Mouse (Mus musculus) megakaryocyte, embryonic 14.5 days (primary cell): ENCODE measurements around the gene Prdm1. TPM values are rescaled to one million over a fixed set of nuclear protein-coding genes. Genes with fewer than 3 reads are reported as not detected.

Source experiments
- H3K27me3 ChIP-seq: replicated peaks from 2 replicates; pipeline ENCODE3; 2012; ENCODE audit warnings: inconsistent platforms
- H3K36me3 ChIP-seq: replicated peaks from 2 replicates; pipeline ENCODE3; 2012; ENCODE audit warnings: low read length, inconsistent platforms, mixed read lengths
- H3K4me1 ChIP-seq: 2 replicates; pipeline ENCODE4 v1.6.1; 2012; ENCODE audit warnings: inconsistent platforms
- H3K4me3 ChIP-seq: replicated peaks from 2 replicates; pipeline ENCODE3; 2012; ENCODE audit warnings: moderate library complexity, mild to moderate bottlenecking, inconsistent platforms
- H3K9me3 ChIP-seq: 2 replicates; pipeline ENCODE4 v1.6.1; 2012; ENCODE audit warnings: inconsistent platforms
- FLI1 ChIP-seq: IDR thresholded peaks from 2 replicates; pipeline ENCODE4 v1.6.1; 2012; ENCODE audit warnings: low read length, inconsistent platforms, mixed read lengths
- GATA1 ChIP-seq: IDR thresholded peaks from 3 replicates; pipeline ENCODE4 v1.6.1; 2012; ENCODE audit warnings: mixed read lengths, low read length, inconsistent platforms, borderline replicate concordance
- polyA plus RNA-seq: library from polyadenylated mRNA; stranded (reverse); fragments of >175 nt; gene quantifications from 2 replicates; pipeline ENCODE4 v1.2.3, GENCODE M21; 2012; ENCODE audit warnings: low replicate concordance; ENCODE audit not compliant: insufficient read depth

The Prdm1 gene
- polyA plus RNA-seq, 1 experiment: 0.81 TPM

DNA sequence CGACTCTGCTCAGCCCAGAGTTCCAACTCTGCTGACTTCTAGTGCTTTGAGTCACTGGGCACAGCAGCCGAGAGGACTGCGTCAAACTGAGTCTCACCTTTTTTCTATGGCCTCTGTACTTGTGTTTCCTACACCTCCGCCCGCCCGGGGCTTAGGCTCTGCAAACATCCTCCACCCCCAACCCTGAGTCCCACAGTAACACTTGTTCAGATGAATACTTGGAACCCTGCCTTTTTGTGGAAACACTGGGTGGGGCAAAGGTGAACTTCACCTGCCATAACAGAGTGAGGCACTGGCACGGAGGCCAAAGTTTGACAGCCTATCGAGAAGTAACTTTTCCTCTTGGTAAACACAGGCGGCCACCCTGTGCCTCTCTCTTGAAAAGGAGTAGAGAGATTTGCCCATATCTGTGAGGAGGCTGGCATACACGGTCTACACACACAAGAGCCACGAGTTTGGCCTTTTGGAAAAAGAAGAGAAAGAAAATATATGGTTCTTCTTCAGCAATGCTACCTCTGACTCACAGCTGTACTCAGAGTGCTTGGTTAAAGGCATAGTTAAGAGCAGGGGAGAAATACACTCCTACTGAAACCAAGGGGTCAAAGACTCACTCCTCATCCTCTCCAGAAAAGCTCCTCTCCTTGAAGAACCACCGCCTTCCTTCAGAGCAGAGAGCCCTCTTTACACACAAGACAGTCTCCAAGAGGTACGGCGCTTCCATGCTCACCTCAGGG, 80.7 kb downstream of the Prdm1 start:
- no peak for TF ChIP-seq FLI1
- TF ChIP-seq GATA1: no peak
- no peaks in the 10 kb centered on the region for H3K27me3 ChIP-seq
- peaks cover 14% of the 10 kb centered on the region for H3K4me1 ChIP-seq
- H3K9me3 ChIP-seq: no peaks in the 10 kb centered on the region
- H3K4me3 ChIP-seq: peak overlapping the region; percentile 3
- no peaks in the 10 kb centered on the region for H3K36me3 ChIP-seq

DNA sequence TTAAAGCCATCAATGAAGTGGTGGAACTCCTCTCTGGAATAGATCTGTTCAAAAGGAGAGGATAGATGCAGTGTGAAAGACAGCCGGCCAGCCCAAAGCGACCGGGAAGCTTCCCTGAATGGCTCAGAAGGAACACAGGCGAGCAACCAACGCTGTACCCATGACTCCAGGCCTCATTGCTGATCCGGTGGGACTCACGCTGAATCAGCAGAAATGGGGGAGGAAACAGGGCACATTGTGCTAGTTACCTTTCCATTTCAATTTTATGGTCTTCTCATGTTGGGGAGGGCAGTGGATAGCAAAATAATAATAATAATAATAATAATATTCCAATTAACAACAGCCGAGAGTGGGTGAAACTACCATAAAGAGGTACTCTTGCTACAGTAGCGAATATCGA, 81.3 kb downstream of the Prdm1 start:
- Histone ChIP-seq H3K36me3 (no peaks in the 10 kb centered on the region), H3K4me1 (peaks cover 14% of the 10 kb centered on the region), H3K9me3 (no peaks in the 10 kb centered on the region), H3K4me3 (no peak overlapping the region), H3K27me3 (no peaks in the 10 kb centered on the region)
- TF ChIP-seq GATA1: no peak
- no peak for TF ChIP-seq FLI1

DNA sequence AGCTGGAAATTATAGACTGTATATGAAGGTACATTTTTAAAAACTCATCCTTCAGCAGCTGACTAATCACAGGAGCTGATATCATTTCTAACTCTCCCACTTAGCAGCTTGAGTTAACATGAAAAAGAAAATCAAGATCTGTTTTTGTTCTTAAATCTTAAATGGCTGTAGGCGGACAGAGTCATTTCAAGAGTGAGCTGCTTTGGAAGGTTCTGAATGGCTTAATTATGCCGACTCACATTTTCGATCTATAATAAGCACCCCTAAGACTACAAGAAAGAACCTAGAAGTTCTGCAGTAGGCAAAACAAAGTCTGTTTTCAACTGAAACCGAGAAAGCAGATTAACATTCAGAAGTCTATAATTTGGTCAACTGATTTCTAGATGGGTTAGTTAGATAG, 83.9 kb downstream of the Prdm1 start:
- Histone ChIP-seq H3K9me3 (no peaks in the 10 kb centered on the region), H3K4me3 (no peak overlapping the region), H3K4me1 (peaks cover 14% of the 10 kb centered on the region), H3K36me3 (no peaks in the 10 kb centered on the region), H3K27me3 (peaks cover 8% of the 10 kb centered on the region)
- TF ChIP-seq FLI1: no peak
- no peak for TF ChIP-seq GATA1

- H3K36me3 ChIP-seq: no peaks in the 10 kb centered on the region
- H3K27me3 ChIP-seq: peaks cover 8% of the 10 kb centered on the region
- TF ChIP-seq GATA1 (no peak), FLI1 (no peak)
- no peaks in the 10 kb centered on the region for H3K9me3 ChIP-seq
- H3K4me1 ChIP-seq: peaks cover 14% of the 10 kb centered on the region
- no peak overlapping the region for H3K4me3 ChIP-seq
These were observed 84.6 kb downstream of the Prdm1 start for GRCm38 (mm10) chr10:44443696-44444095.

DNA sequence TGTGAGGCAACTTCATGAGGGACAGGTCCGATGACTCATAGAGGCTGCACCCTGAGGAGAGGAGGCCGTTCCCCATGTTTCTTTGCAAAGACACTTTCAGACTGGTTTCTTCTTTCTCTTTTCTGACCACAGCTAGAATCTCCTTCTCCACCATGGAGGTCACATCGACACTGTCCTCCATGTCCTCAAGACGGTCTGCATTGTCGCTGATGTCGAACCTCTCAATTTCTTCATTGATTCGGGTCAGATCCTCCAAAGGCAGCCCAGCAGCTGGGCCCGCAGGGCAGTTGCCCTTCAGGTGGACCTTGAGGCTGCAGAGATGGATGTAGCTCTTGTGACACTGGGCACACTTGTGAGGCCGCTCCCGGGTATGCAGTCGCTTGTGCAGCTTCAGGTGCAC, 88.6 kb downstream of the Prdm1 start:
- Histone ChIP-seq H3K4me3 (no peak overlapping the region), H3K9me3 (no peaks in the 10 kb centered on the region), H3K27me3 (peaks cover 8% of the 10 kb centered on the region), H3K4me1 (peaks cover 1% of the 10 kb centered on the region; the same call in 1 of the 2 replicates), H3K36me3 (no peaks in the 10 kb centered on the region)
- TF ChIP-seq FLI1 (no peak), GATA1 (no peak)

GRCm38 (mm10) chr10:44437614-44438013, 90.7 kb downstream of the Prdm1 start:
- H3K4me3 ChIP-seq: no peak overlapping the region
- peaks cover 13% of the 10 kb centered on the region for H3K27me3 ChIP-seq
- no peaks in the 10 kb centered on the region for H3K36me3 ChIP-seq
- TF ChIP-seq FLI1 (no peak), GATA1 (no peak)
- no peaks in the 10 kb centered on the region for H3K9me3 ChIP-seq
- peaks cover 5% of the 10 kb centered on the region; the same call in 1 of the 2 replicates for H3K4me1 ChIP-seq

DNA sequence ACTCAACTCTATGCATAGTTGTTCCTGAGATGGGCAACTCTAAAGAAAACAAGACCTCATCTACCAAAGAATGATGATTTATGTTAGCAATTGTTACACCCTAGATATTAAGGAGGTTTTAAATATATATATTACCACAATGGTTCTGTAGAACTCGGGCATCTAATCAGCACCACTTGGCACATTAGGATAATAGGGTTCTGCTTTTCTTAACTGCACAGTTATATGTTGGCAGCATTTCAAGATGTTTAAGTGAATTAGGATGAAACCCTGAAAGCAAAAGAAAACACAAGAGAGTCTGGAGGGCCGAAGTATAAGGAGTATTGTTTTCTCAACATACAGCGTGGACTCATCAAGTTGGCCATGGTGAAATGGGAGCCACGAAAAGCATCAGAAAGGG, 92.3 kb downstream of the Prdm1 start:
- H3K36me3 ChIP-seq: no peaks in the 10 kb centered on the region
- H3K9me3 ChIP-seq: no peaks in the 10 kb centered on the region
- TF ChIP-seq GATA1: no peak
- TF ChIP-seq FLI1: no peak
- peaks cover 5% of the 10 kb centered on the region for H3K4me1 ChIP-seq
- no peak overlapping the region for H3K4me3 ChIP-seq
- H3K27me3 ChIP-seq: peaks cover 11% of the 10 kb centered on the region

DNA sequence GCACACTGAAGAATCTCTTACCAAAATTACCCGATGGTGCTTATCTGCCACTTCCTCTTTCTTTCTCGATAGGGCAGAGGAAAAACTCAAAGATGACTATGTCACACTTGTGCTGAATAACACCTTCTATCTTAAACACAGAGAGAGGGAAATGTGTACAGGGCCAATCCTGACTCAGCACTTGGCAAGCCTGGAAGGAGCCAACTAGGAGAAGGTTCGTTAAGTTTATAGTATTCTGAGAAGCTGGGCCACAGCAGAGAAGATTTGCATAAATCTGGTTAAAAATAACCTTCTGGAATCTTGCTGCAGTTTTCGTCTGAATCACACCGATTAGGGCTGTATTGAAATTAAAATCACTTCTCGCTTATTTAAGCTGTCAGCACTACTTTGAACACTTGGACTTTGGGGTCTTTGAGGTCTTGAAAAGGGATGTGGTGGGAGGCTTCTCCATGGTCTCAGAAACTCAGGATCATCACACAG, 93.6 kb downstream of the Prdm1 start:
- TF ChIP-seq FLI1: no peak
- TF ChIP-seq GATA1: no peak
- no peaks in the 10 kb centered on the region for H3K36me3 ChIP-seq
- peaks cover 11% of the 10 kb centered on the region for H3K27me3 ChIP-seq
- peaks cover 5% of the 10 kb centered on the region for H3K4me1 ChIP-seq
- no peak overlapping the region for H3K4me3 ChIP-seq
- H3K9me3 ChIP-seq: no peaks in the 10 kb centered on the region

- H3K4me3 ChIP-seq: no peak overlapping the region
- H3K36me3 ChIP-seq: no peaks in the 10 kb centered on the region
- TF ChIP-seq GATA1 (no peak), FLI1 (no peak)
- peaks cover 5% of the 10 kb centered on the region for H3K4me1 ChIP-seq
- no peaks in the 10 kb centered on the region for H3K9me3 ChIP-seq
- peaks cover 11% of the 10 kb centered on the region for H3K27me3 ChIP-seq
These were observed 96.1 kb downstream of the Prdm1 start for GRCm38 (mm10) chr10:44432235-44432634.

GRCm38 (mm10) chr10:44431689-44432088, 96.6 kb downstream of the Prdm1 start:
- no peak for TF ChIP-seq FLI1
- Histone ChIP-seq H3K4me3 (no peak overlapping the region), H3K9me3 (no peaks in the 10 kb centered on the region), H3K36me3 (no peaks in the 10 kb centered on the region), H3K27me3 (peaks cover 11% of the 10 kb centered on the region), H3K4me1 (peaks cover 5% of the 10 kb centered on the region)
